Mouse (Mus musculus) A20 (cell line): ENCODE results near the gene Tlr2.

Source experiments
- DNase-seq: peaks from one replicate; pipeline ENCODE4 v3.0.0-alpha.2; 2011; ENCODE audit warnings: low read depth, low spot score

Tlr2 gene

DNA sequence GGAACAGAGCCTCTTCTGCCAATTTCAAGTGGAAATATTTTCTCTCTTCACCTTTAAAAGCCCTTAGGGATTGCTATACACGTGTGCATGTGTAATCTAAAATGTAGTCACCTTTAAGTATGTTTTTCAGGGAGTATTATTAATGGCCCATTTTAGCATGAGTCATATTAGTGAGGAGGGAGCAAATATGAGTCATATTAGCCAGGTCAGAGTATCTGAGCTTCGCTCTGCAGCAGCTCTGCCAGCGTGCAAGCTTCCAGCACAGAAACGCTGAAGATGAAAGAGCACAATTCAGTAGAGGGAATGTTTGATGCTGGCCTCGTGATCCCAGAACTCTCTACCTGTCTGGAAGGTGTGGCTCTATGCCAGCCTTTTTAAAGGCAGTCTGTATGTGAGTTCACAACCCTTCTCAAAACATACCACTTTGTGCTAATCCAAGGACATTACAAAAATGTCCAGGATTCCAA lies 13.4 kb downstream of the Tlr2 start:
- DNase-seq, result no peak

DNA sequence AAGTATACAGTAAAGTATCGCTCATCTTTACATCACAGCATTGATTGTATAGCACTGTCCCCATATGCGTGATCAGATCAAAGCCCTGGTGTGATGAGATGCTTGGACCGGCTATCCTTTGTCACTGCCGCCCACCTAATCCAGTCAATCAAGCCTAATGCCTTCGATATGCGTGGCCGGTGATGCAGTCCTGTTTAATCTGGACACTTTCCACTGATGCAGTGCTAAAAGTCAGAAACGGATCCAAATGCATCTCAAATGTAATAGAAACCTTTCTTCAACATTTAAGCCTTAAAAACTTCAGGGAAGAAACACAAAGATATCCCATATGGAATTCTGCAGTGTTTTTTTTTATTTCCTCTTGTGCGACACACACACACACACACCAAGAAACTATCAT lies 13.9 kb downstream of the Tlr2 start:
- no peak for DNase-seq

GRCm38 (mm10) chr3:83823774-83824173 lies 17.8 kb downstream of the Tlr2 start:
- DNase-seq, result no peak

GRCm38 (mm10) chr3:83816372-83816925 lies 25.1 kb downstream of the Tlr2 start:
- DNase-seq, result no peak

GRCm38 (mm10) chr3:83812863-83813262 lies 28.7 kb downstream of the Tlr2 start:
- no peak for DNase-seq

- peak; percentile 76 for DNase-seq
Observed at GRCm38 (mm10) chr3:83811987-83812386, 29.6 kb downstream of the Tlr2 start.

DNA sequence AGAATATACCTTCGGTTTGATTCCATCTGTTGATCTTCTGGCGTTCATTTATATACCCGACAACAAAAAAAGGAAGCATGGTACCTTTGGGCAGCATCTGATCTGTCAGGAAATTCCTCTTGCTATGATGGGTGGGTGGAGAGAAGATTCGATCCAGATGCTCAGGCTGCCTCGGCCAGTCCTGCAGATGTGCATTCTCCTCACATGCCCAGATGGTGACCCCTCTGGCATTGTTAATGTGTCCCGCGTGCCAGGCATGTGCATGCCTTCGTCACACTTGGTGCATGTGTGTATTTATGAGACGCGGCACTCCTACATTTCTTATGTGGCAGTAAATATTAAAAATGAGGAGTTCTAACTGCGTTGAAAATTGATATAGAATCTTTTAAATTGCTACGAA lies 33.1 kb downstream of the Tlr2 start:
- no peak for DNase-seq

- DNase-seq, result peak; percentile 33
Observed at GRCm38 (mm10) chr3:83801649-83802155, 39.9 kb downstream of the Tlr2 start.

GRCm38 (mm10) chr3:83799486-83799885 lies 42.1 kb downstream of the Tlr2 start:
- no peak for DNase-seq

DNA sequence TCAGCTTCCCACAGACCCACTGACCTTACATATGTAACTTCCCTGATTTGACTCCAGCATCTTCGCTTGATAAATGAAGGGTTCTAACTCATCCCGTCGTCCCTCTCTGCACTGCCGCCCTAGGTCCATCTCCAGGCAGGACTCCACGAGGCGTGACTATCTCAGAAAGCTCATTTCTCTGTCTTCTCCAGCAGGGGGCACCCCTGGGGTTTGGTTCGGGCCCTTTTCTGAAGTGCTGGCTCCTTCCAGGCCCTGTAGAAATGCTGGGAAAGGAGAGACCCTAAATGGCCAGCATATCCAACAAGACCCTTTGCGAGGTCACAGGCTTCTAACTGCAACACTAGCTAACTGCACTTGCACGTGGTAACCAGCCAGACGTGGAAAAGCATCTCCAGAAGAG lies 43.7 kb downstream of the Tlr2 start:
- peak; percentile 77 for DNase-seq

GRCm38 (mm10) chr3:83797098-83797497 lies 44.5 kb downstream of the Tlr2 start:
- peak; percentile 14 for DNase-seq

- DNase-seq, result no peak
Observed at GRCm38 (mm10) chr3:83791444-83791843, 50.1 kb downstream of the Tlr2 start.

- DNase-seq, result no peak
Observed at GRCm38 (mm10) chr3:83789651-83790451, 51.7 kb downstream of the Tlr2 start.

DNA sequence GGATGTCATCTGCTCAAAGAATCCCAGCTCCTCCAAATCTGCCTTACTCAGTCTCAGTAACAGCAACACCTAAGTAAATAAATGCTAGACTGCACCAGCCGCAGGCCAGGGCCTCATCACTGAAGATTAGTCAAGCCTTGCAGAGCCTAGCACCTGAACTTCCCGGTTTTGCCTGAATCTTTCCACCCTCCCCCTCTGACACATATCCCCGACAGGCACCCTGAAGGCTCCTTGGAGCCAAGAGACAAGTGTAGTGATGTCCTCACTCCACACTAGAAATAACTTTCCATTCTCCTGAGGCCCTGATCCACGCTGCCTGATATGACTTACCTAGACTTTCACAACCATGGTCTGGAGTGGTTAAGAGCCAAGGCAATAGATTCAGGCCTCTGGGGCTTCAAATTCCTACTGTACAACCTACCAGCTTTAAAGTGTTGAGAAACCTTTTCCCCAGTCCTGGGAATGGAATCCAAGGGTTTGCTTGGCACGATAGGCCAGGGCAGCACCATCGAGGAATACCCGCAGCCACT lies 53.7 kb downstream of the Tlr2 start:
- DNase-seq, result no peak

GRCm38 (mm10) chr3:83787086-83787485 lies 54.5 kb downstream of the Tlr2 start:
- DNase-seq, result no peak
